Mouse (Mus musculus) limb, embryonic 12.5 days (tissue): ENCODE results near the gene Pdlim5. TPM values are rescaled to one million over a fixed set of nuclear protein-coding genes. Genes with fewer than 3 reads are reported as not detected.

ENCODE experiments used
- ATAC-seq: fragments of 200-750 bp; cut with Nextera tagmentation; 2 replicates; pipeline ENCODE4 v1.8.0; 2017; ENCODE audit warnings: low read depth, moderate TSS enrichment; ENCODE audit not compliant: insufficient number of reproducible peaks, insufficient read depth, low FRiP score, low TSS enrichment
- H3K27ac ChIP-seq: fragments of 300-500 bp; sonication (generic); 2 replicates; pipeline ENCODE4 v1.5.1; 2016; ENCODE audit warnings: mild to moderate bottlenecking, moderate library complexity
- H3K27me3 ChIP-seq: fragments of 300-500 bp; sonication (generic); 2 replicates; pipeline ENCODE4 v1.6.1; 2016; ENCODE audit warnings: mild to moderate bottlenecking, moderate library complexity
- H3K36me3 ChIP-seq: fragments of 300-500 bp; sonication (generic); 2 replicates; pipeline ENCODE4 v1.6.1; 2016; ENCODE audit warnings: mild to moderate bottlenecking, moderate library complexity
- H3K4me1 ChIP-seq: fragments of 300-500 bp; sonication (generic); replicated peaks from 2 replicates; pipeline ENCODE4 v1.6.1; 2016
- H3K4me2 ChIP-seq: fragments of 300-500 bp; sonication (generic); 2 replicates; pipeline ENCODE4 v1.6.1; 2016; ENCODE audit warnings: mild to moderate bottlenecking, moderate library complexity
- H3K4me3 ChIP-seq: fragments of 300-500 bp; sonication (generic); replicated peaks from 2 replicates; pipeline ENCODE4 v1.5.1; 2016; ENCODE audit warnings: mild to moderate bottlenecking
- H3K9ac ChIP-seq: fragments of 300-500 bp; sonication (generic); replicated peaks from 2 replicates; pipeline ENCODE4 v1.6.1; 2016; ENCODE audit warnings: mild to moderate bottlenecking, moderate library complexity
- H3K9me3 ChIP-seq: fragments of 300-500 bp; sonication (generic); 2 replicates; pipeline ENCODE4 v1.6.1; 2016; ENCODE audit warnings: mild to moderate bottlenecking, moderate library complexity
- WGBS: fragments of 180-500 bp; shearing (Covaris S2); methylation state at CpG from one replicate; pipeline ENCODE4 v1.1.7; 2016; 5-methylcytosine and 5-hydroxymethylcytosine counted together
- polyA plus RNA-seq: library from polyadenylated mRNA; unstranded; fragments of >200 nt; fragmentation: Nextera tagmentation; extraction: Ambion mirVana; gene quantifications from 2 replicates; pipeline ENCODE4 v1.2.1, GENCODE M21; 2016

The Pdlim5 gene
- polyA plus RNA-seq, 1 experiment from 2014 or later, result 12.1 TPM

GRCm38 (mm10) chr3:142394796-142395508 is 544 bp downstream of the Pdlim5 start:
- under 1% methylated on average over 56 of the region's 64 CpGs for WGBS
- H3K27me3 ChIP-seq, result peaks cover 11% of the 10 kb centered on the region
- no peaks in the 10 kb centered on the region for H3K36me3 ChIP-seq
- H3K4me2 ChIP-seq, result peak overlapping the region; percentile 88
- peak overlapping the region; percentile 83 for H3K4me3 ChIP-seq
- peak; percentile 5; the same call in 1 of the 2 replicates for ATAC-seq
- H3K27ac ChIP-seq, result 0 out of 2 replicates have a peak overlapping the region, but pooled peaks have one; percentile 59
- H3K4me1 ChIP-seq, result 0 out of 2 replicates have a peak, but pooled peaks cover 14% of the 10 kb centered on the region
- H3K9me3 ChIP-seq, result no peaks in the 10 kb centered on the region
- H3K9ac ChIP-seq, result peak overlapping the region; percentile 75

- Histone ChIP-seq H3K9me3 (no peaks in the 10 kb centered on the region), H3K36me3 (no peaks in the 10 kb centered on the region), H3K4me3 (peak overlapping the region; percentile 83), H3K27ac (no peak overlapping the region), H3K9ac (no peak overlapping the region), H3K4me2 (peak overlapping the region; percentile 88), H3K4me1 (peaks cover 19% of the 10 kb centered on the region; the same call in 1 of the 2 replicates), H3K27me3 (peaks cover 11% of the 10 kb centered on the region)
- WGBS, result 28% methylated on average over 9 of the region's 9 CpGs
- ATAC-seq, result no peak
These were observed 1.5 kb downstream of the Pdlim5 start for GRCm38 (mm10) chr3:142394000-142394411.

DNA sequence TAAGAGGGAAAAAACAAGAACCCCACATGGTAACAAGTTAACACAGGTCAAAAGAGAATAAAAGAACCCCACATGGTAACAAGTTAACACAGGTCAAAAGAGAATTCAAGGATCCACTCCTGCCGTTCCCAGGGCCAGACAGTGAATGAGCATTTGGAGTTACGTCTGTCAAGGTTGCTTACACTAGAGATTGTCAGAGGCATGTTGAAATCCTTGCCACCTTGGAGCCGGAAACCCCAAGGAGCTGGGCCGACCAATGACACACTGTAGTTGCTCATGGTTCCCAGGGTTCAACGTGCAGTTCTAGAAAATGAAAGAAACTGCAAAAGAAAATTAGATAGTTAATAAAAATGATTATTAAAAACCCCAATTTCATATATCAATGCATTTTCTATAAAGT is 4.0 kb downstream of the Pdlim5 start:
- no peak overlapping the region for H3K4me3 ChIP-seq
- no peak overlapping the region for H3K4me2 ChIP-seq
- no peak for ATAC-seq
- 77% methylated on average over 5 of the region's 5 CpGs for WGBS
- H3K4me1 ChIP-seq, result peaks cover 24% of the 10 kb centered on the region; the same call in 1 of the 2 replicates
- H3K9ac ChIP-seq, result no peak overlapping the region
- H3K36me3 ChIP-seq, result no peaks in the 10 kb centered on the region
- no peak overlapping the region for H3K27ac ChIP-seq
- H3K9me3 ChIP-seq, result no peaks in the 10 kb centered on the region
- peaks cover 11% of the 10 kb centered on the region for H3K27me3 ChIP-seq

- H3K9ac ChIP-seq, result no peak overlapping the region
- H3K36me3 ChIP-seq, result no peaks in the 10 kb centered on the region
- H3K4me3 ChIP-seq, result no peak overlapping the region
- no peak overlapping the region for H3K4me2 ChIP-seq
- 62% methylated on average over 2 of the region's 2 CpGs for WGBS
- H3K4me1 ChIP-seq, result peaks cover 24% of the 10 kb centered on the region; the same call in 1 of the 2 replicates
- peaks cover 11% of the 10 kb centered on the region for H3K27me3 ChIP-seq
- ATAC-seq, result no peak
- no peaks in the 10 kb centered on the region for H3K9me3 ChIP-seq
- H3K27ac ChIP-seq, result no peak overlapping the region
These were observed 5.2 kb downstream of the Pdlim5 start for GRCm38 (mm10) chr3:142390288-142390687.

DNA sequence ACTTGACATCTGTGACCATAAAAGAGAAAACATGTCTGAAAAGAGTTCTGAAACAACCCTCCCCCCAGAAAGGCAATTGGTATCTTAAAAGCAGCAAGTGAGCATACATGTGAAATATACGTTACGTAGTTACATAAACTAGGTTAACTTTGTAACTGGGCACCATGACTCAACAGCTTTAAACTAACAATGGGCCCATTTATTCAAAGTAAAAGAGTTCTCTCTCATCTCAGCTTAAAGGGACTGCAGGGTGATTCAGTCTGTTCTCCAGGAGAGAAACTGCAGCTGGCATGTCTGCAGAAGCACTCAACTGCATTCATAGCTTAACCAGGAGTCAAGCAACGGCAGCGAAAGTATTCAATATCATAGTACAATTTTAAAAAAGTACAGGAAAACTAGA is 7.3 kb downstream of the Pdlim5 start:
- H3K27ac ChIP-seq, result no peak overlapping the region
- H3K4me3 ChIP-seq, result no peak overlapping the region
- no peak for ATAC-seq
- no peak overlapping the region for H3K9ac ChIP-seq
- H3K9me3 ChIP-seq, result no peaks in the 10 kb centered on the region
- no peak overlapping the region for H3K4me2 ChIP-seq
- 57% methylated on average over 4 of the region's 4 CpGs for WGBS
- H3K4me1 ChIP-seq, result peaks cover 13% of the 10 kb centered on the region; the same call in 1 of the 2 replicates
- H3K27me3 ChIP-seq, result no peaks in the 10 kb centered on the region
- no peaks in the 10 kb centered on the region for H3K36me3 ChIP-seq

DNA sequence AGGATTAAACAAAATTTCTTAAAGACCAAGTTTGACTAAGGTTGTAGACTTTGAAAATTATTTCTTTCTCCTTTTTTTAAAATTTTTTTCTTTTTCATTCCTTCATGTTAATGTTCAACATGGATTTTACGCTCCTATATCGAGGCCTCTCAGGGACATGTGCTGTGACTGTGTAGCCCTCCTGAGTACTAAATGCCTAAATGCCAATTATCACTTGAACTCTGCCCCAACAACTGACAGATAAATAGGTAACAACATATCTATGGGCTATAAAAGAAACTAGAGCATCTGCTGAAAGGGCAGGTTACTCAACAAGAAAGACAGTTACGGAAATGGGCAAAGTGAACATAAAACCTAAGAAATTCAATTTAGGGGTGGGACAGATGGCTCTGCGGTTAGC is 9.0 kb downstream of the Pdlim5 start:
- Histone ChIP-seq H3K36me3 (no peaks in the 10 kb centered on the region), H3K4me1 (peaks cover 13% of the 10 kb centered on the region; the same call in 1 of the 2 replicates), H3K9ac (no peak overlapping the region), H3K27me3 (no peaks in the 10 kb centered on the region), H3K27ac (no peak overlapping the region), H3K4me3 (no peak overlapping the region), H3K4me2 (no peak overlapping the region), H3K9me3 (no peaks in the 10 kb centered on the region)
- ATAC-seq, result no peak
- 85% methylated on average over 4 of the region's 4 CpGs for WGBS

GRCm38 (mm10) chr3:142385690-142386089 is 9.8 kb downstream of the Pdlim5 start:
- no peak for ATAC-seq

DNA sequence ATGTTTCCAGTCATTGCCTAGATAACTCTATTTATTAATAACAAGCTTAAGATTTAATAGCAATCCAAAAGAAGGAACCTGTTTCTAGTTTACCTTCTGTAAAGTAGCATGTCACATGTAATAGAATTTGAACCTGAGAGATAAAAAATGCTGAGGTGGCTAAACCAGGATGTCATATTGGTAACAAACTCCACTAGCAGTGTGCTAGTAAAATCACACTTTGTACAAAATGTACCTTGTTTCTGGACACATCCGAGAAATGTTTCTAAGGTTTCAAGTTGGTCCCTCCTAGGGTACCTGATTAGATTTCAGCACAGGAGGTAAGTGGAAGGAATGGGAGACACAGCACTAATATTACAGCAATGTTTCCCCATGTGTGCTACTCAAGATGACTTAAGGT is 18.9 kb downstream of the Pdlim5 start:
- Histone ChIP-seq H3K9ac (no peak overlapping the region), H3K27ac (no peak overlapping the region), H3K4me1 (peaks cover 14% of the 10 kb centered on the region), H3K4me3 (no peak overlapping the region), H3K27me3 (no peaks in the 10 kb centered on the region), H3K9me3 (no peaks in the 10 kb centered on the region), H3K36me3 (no peaks in the 10 kb centered on the region), H3K4me2 (no peak overlapping the region)
- WGBS, result 78% methylated on average over 1 of the region's 1 CpGs
- ATAC-seq, result no peak

More at GRCm38 (mm10) chr3:142385690-142386089, 9.8 kb downstream of the Pdlim5 start:
- WGBS, result 74% methylated on average over 2 of the region's 2 CpGs
- Histone ChIP-seq H3K36me3 (no peaks in the 10 kb centered on the region), H3K4me1 (peaks cover 13% of the 10 kb centered on the region; the same call in 1 of the 2 replicates), H3K9me3 (no peaks in the 10 kb centered on the region), H3K27me3 (no peaks in the 10 kb centered on the region), H3K27ac (no peak overlapping the region), H3K4me3 (no peak overlapping the region), H3K9ac (no peak overlapping the region), H3K4me2 (no peak overlapping the region)

DNA sequence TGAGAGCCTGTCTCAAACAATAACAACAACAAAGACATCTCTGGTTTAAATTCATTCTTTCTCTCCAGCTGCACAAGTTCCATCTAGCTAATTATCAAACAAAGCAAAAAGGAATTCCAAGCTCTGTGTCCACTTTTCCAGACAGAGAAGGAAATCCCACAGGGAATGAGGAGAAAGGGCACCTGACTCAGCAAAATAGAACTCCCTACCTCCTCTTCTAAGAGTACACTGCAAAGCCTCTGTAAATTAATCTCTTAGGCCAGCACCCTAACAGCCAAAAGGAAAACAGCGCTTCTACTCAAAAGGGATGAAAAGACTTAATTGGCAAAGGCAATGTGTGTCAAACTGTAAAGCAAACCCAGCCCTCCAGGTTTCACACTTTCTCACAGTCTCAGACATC is 20.4 kb downstream of the Pdlim5 start:
- Histone ChIP-seq H3K36me3 (no peaks in the 10 kb centered on the region), H3K27ac (no peak overlapping the region), H3K4me2 (no peak overlapping the region), H3K9me3 (no peaks in the 10 kb centered on the region), H3K27me3 (no peaks in the 10 kb centered on the region), H3K4me3 (no peak overlapping the region), H3K4me1 (peaks cover 14% of the 10 kb centered on the region), H3K9ac (no peak overlapping the region)
- 12% methylated on average over 1 of the region's 1 CpGs for WGBS
- no peak for ATAC-seq

- H3K27ac ChIP-seq, result no peak overlapping the region
These were observed 22.9 kb downstream of the Pdlim5 start for GRCm38 (mm10) chr3:142372465-142373147.

GRCm38 (mm10) chr3:142368411-142368810 is 27.1 kb downstream of the Pdlim5 start:
- H3K4me2 ChIP-seq, result no peak overlapping the region

More at GRCm38 (mm10) chr3:142372465-142373147, 22.9 kb downstream of the Pdlim5 start:
- ATAC-seq, result no peak
- Histone ChIP-seq H3K9ac (no peak overlapping the region), H3K27me3 (no peaks in the 10 kb centered on the region), H3K4me3 (no peak overlapping the region), H3K9me3 (no peaks in the 10 kb centered on the region), H3K4me1 (peaks cover 16% of the 10 kb centered on the region), H3K4me2 (no peak overlapping the region), H3K36me3 (no peaks in the 10 kb centered on the region)
- 65% methylated on average over 6 of the region's 6 CpGs for WGBS

More at GRCm38 (mm10) chr3:142368411-142368810, 27.1 kb downstream of the Pdlim5 start:
- no peak for ATAC-seq
- Histone ChIP-seq H3K27me3 (no peaks in the 10 kb centered on the region), H3K9ac (no peak overlapping the region), H3K9me3 (no peaks in the 10 kb centered on the region), H3K4me3 (no peak overlapping the region), H3K36me3 (no peaks in the 10 kb centered on the region), H3K4me1 (peaks cover 9% of the 10 kb centered on the region; the same call in 1 of the 2 replicates), H3K27ac (no peak overlapping the region)
- WGBS, result 76% methylated on average over 9 of the region's 9 CpGs
